Mouse (Mus musculus) kidney, adult 10 weeks (tissue): ENCODE data around the gene Spz1. TPM values are rescaled to one million over a fixed set of nuclear protein-coding genes. Genes with fewer than 3 reads are reported as not detected.

ENCODE experiments used
- polyA plus RNA-seq: library from polyadenylated mRNA; stranded (reverse); fragments of 350-450 nt; fragmentation: Illumina TruSeq; extraction: RNeasy Lipid Tissue Mini Kit (QIAGEN cat#74804); gene quantifications from one replicate; pipeline ENCODE4 v1.2.3, GENCODE M21; 2014; ENCODE audit warnings: low read depth, low replicate concordance

Gene Spz1
- not detected for polyA plus RNA-seq

GRCm38 (mm10) chr13:92576072-92576471 lies at the start of gene Spz1:
Gene Spz1 (minus strand): TSS chr13:92576172.

DNA sequence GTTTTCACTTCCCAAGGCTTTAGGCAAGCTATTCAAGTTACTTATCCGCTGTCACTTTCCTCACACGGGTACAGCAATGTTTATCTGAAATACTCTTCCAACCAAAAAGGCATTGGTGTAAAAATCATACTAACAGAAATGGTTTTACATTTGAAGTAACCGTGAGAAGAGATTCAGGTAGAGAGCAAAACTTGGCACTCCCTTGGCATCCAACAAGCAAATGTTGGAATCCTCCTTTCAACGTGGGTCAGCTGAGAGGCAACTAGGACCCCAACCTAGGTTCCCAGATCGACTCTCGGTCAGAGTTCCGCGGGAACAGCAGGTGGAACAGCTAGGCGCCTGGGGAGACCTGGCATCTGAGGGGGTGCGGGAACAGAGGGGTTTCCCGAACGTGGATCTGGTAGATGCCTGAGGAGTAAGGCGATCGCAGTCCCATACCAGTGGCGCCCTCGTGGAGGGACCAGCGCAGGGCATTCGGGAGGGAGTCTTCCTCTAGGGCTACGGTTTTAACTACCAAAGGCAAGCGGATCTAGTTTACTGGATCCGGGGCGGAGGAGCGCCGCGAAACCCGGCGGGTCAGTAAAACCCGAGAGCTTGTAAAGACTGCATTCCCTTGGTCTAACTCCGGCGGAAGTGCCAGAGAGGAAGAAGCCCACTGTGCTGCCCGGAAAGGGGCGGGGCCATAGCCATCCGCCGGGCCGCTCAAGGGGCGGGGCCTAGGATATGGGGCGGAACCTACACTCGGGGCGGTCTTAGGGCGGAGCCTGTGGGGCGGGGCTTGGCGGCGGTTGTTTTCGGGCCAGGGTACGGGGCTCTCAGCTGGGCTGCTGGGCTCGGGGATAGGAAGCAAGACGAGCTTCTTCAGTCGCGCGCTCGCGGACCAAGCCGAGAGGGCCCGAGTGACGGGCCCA lies 34.6 kb upstream of the Spz1 start, which contains the start of gene Serinc5:
Gene Serinc5, plus strand, starts transcription at position 781 of the 911 bp plus-strand sequence.

GRCm38 (mm10) chr13:92530721-92531211 lies 45.2 kb downstream of the Spz1 start, which contains the start of gene Zfyve16:
Gene Zfyve16 (minus strand): TSS chr13:92530868.

Other genes with a start within 250 kb of the Spz1 start
- 66.0 TPM for gene Dhfr, start 221.4 kb downstream of the Spz1 start, polyA plus RNA-seq
- gene Msh3, start 221.2 kb downstream of the Spz1 start, polyA plus RNA-seq: 38.7 TPM
- gene Ankrd34b, start 150.3 kb downstream of the Spz1 start, polyA plus RNA-seq: 1.5 TPM
- gene Fam151b, start 92.2 kb downstream of the Spz1 start, polyA plus RNA-seq: 19.6 TPM
- gene Zfyve16, start 45.3 kb downstream of the Spz1 start, polyA plus RNA-seq: 48.1 TPM
- gene Serinc5, start 34.9 kb upstream of the Spz1 start, polyA plus RNA-seq: 14.9 TPM
- 0.24 TPM for gene Thbs4, start 218.6 kb upstream of the Spz1 start, polyA plus RNA-seq